Mouse (Mus musculus) kidney, postnatal 0 days (tissue): Measurements from ENCODE around the gene Trpm5. TPM values are rescaled to one million over a fixed set of nuclear protein-coding genes. Genes with fewer than 3 reads are reported as not detected.
A peak's percentile ranks its signal among the peaks of the same experiment; 100 is the strongest.

Experiments used
- ATAC-seq: fragments of 200-750 bp; cut with Nextera tagmentation; replicated peaks from 2 replicates; pipeline ENCODE4 v1.8.0; 2017; ENCODE audit warnings: low read depth, moderate number of reproducible peaks, moderate TSS enrichment, moderate library complexity; ENCODE audit not compliant: low FRiP score
- DNase-seq: peaks from one replicate; pipeline ENCODE4 v3.0.0-alpha.2; 2016; ENCODE audit warnings: low spot score
- H3K27ac ChIP-seq: fragments of 300-500 bp; sonication (generic); 2 replicates; pipeline ENCODE4 v1.5.1; 2014; ENCODE audit warnings: mild to moderate bottlenecking
- H3K27me3 ChIP-seq: fragments of 300-500 bp; sonication (generic); 2 replicates; pipeline ENCODE4 v1.6.1; 2014; ENCODE audit warnings: low read length, mixed read lengths; ENCODE audit not compliant: insufficient read depth
- H3K36me3 ChIP-seq: fragments of 300-500 bp; sonication (generic); 2 replicates; pipeline ENCODE4 v1.6.1; 2014; ENCODE audit warnings: low read length, mixed read lengths; ENCODE audit not compliant: insufficient read depth
- H3K4me1 ChIP-seq: fragments of 300-500 bp; sonication (generic); replicated peaks from 2 replicates; pipeline ENCODE4 v1.6.1; 2014; ENCODE audit warnings: antibody characterized with exemption, low read length, mixed read lengths; ENCODE audit not compliant: insufficient read depth
- H3K4me2 ChIP-seq: fragments of 300-500 bp; sonication (generic); 2 replicates; pipeline ENCODE4 v1.6.1; 2014; ENCODE audit warnings: mild to moderate bottlenecking, low read length, moderate library complexity, mixed read lengths
- H3K4me3 ChIP-seq: fragments of 300-500 bp; sonication (generic); replicated peaks from 2 replicates; pipeline ENCODE4 v1.5.1; 2014; ENCODE audit warnings: low read depth, low read length
- H3K9ac ChIP-seq: fragments of 300-500 bp; sonication (generic); 2 replicates; pipeline ENCODE4 v1.6.1; 2014; ENCODE audit warnings: low read depth, low read length
- H3K9me3 ChIP-seq: fragments of 300-500 bp; sonication (generic); replicated peaks from 2 replicates; pipeline ENCODE4 v1.6.1; 2016; ENCODE audit warnings: low read length, inconsistent platforms, mixed read lengths
- CTCF ChIP-seq: IDR thresholded peaks from 2 replicates; pipeline ENCODE4 v1.5.1; 2016; ENCODE audit warnings: antibody characterized with exemption, low read depth, mild to moderate bottlenecking, moderate library complexity
- WGBS: fragments of 180-500 bp; shearing (Covaris S2); extraction: QIAGEN DNeasy Blood & Tissue Kit; methylation state at CpG from one replicate; pipeline ENCODE4 v1.1.7; 2014; 5-methylcytosine and 5-hydroxymethylcytosine counted together
- polyA plus RNA-seq: library from polyadenylated mRNA; unstranded; fragments of >200 nt; fragmentation: Nextera tagmentation; extraction: Ambion mirVana; gene quantifications from 2 replicates; pipeline ENCODE4 v1.2.1, GENCODE M21; 2015

The Trpm5 gene
- polyA plus RNA-seq, 1 experiment from 2014 or later: 3.9 TPM

DNA sequence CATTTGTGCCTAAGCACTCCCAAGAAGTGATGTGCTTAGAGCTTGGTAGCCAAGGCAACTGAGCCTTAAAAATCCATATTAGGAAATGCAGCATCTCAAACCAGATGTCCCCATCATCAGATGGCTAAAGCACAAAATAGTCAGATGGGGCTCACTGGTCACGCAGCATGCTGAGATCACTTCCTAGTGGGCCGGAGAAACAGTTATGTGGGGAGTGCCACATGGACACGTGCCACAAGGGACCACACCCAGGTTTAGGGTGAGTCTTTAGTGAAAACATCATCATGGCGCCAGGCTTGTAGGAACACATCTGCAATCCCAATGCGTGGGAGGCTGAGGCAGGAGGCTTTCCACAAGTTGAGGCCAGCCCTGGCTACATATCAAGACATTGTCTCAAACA, 22.1 kb upstream of the Trpm5 start:
- WGBS: 80% methylated on average over 5 of the region's 5 CpGs
- ATAC-seq: no peak

GRCm38 (mm10) chr7:143114773-143115172, 20.3 kb upstream of the Trpm5 start:
- peaks cover 8% of the 10 kb centered on the region; the same call in 1 of the 2 replicates for H3K4me1 ChIP-seq
- H3K36me3 ChIP-seq: no peaks in the 10 kb centered on the region
- DNase-seq (no peak), ATAC-seq (no peak)
- H3K9me3 ChIP-seq: no peaks in the 10 kb centered on the region
- no peaks in the 10 kb centered on the region for H3K27me3 ChIP-seq
- no peak overlapping the region for H3K9ac ChIP-seq
- TF ChIP-seq CTCF: peak; percentile 31; the same call in 1 of the 2 replicates
- H3K27ac ChIP-seq: no peak overlapping the region
- H3K4me2 ChIP-seq: no peak overlapping the region
- no peak overlapping the region for H3K4me3 ChIP-seq

More for the DNA sequence above, 22.1 kb upstream of the Trpm5 start:
- Histone ChIP-seq H3K27ac (no peak overlapping the region), H3K36me3 (no peaks in the 10 kb centered on the region), H3K9me3 (no peaks in the 10 kb centered on the region), H3K4me3 (no peak overlapping the region), H3K27me3 (no peaks in the 10 kb centered on the region), H3K4me2 (no peak overlapping the region), H3K9ac (no peak overlapping the region), H3K4me1 (peaks cover 8% of the 10 kb centered on the region)
- no peak for TF ChIP-seq CTCF
- no peak for DNase-seq

GRCm38 (mm10) chr7:143112395-143112794, 18.0 kb upstream of the Trpm5 start:
- Histone ChIP-seq H3K9ac (no peak overlapping the region), H3K27ac (no peak overlapping the region), H3K4me2 (no peak overlapping the region), H3K4me1 (no peaks in the 10 kb centered on the region; the same call in 1 of the 2 replicates), H3K9me3 (no peaks in the 10 kb centered on the region), H3K27me3 (peaks cover 4% of the 10 kb centered on the region; the same call in 1 of the 2 replicates), H3K4me3 (no peak overlapping the region), H3K36me3 (no peaks in the 10 kb centered on the region)
- ATAC-seq (no peak), DNase-seq (no peak)
- TF ChIP-seq CTCF: no peak
- 30% methylated on average over 1 of the region's 1 CpGs for WGBS

DNA sequence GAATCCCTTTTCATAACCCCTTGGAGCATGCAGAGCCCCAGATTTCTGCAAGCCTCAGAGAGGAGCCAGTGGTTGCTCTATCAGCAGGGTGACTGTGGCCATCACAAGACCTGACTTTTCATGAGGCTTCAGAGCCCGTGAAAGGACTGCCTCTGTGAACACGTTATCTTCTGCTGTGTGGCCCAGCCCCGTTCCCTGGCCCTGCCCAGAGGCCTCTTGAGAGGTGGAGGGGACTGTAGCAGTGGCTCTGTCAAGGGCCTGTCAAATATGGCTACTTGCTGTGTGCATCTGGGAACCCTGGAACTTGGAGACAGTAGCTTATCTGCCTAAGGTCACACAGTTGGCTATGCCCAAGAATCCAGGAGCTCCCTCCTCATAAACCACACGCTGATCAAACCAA, 17.3 kb upstream of the Trpm5 start:
- peaks cover 10% of the 10 kb centered on the region for H3K27me3 ChIP-seq
- no peak overlapping the region for H3K4me2 ChIP-seq
- no peak for DNase-seq
- no peak overlapping the region for H3K9ac ChIP-seq
- H3K4me1 ChIP-seq: no peaks in the 10 kb centered on the region; the same call in 1 of the 2 replicates
- H3K27ac ChIP-seq: no peak overlapping the region
- no peak for TF ChIP-seq CTCF
- H3K9me3 ChIP-seq: no peaks in the 10 kb centered on the region
- 72% methylated on average over 4 of the region's 4 CpGs for WGBS
- H3K4me3 ChIP-seq: no peak overlapping the region
- H3K36me3 ChIP-seq: no peaks in the 10 kb centered on the region
- ATAC-seq: no peak

GRCm38 (mm10) chr7:143110803-143111202, 16.4 kb upstream of the Trpm5 start:
- TF ChIP-seq CTCF: peak; percentile 48
- Histone ChIP-seq H3K36me3 (no peaks in the 10 kb centered on the region), H3K4me3 (no peak overlapping the region), H3K4me2 (no peak overlapping the region), H3K27me3 (peaks cover 14% of the 10 kb centered on the region), H3K4me1 (no peaks in the 10 kb centered on the region; the same call in 1 of the 2 replicates), H3K27ac (no peak overlapping the region), H3K9me3 (no peaks in the 10 kb centered on the region), H3K9ac (no peak overlapping the region)
- WGBS: 70% methylated on average over 1 of the region's 1 CpGs
- DNase-seq (no peak), ATAC-seq (no peak)

GRCm38 (mm10) chr7:143109696-143110095, 15.3 kb upstream of the Trpm5 start:
- no peak overlapping the region for H3K9ac ChIP-seq
- 0 out of 2 replicates have a peak overlapping the region, but pooled peaks have one; percentile 54 for H3K27ac ChIP-seq
- no peaks in the 10 kb centered on the region; the same call in 1 of the 2 replicates for H3K4me1 ChIP-seq
- H3K4me2 ChIP-seq: peak overlapping the region; percentile 2
- TF ChIP-seq CTCF: no peak
- 41% methylated on average over 2 of the region's 3 CpGs for WGBS
- no peak overlapping the region for H3K4me3 ChIP-seq
- DNase-seq (no peak), ATAC-seq (no peak)
- H3K9me3 ChIP-seq: no peaks in the 10 kb centered on the region
- no peaks in the 10 kb centered on the region for H3K36me3 ChIP-seq
- peaks cover 14% of the 10 kb centered on the region for H3K27me3 ChIP-seq
